Mouse (Mus musculus): ENCODE measurements around the gene Dpep2nb. TPM values are rescaled to one million over a fixed set of nuclear protein-coding genes. Genes with fewer than 3 reads are reported as not detected.
"Not testable (repeated sequence)": the region's sequence is repeated elsewhere in the genome, so short reads cannot be mapped to it uniquely, and the experiment has no call there.

The Dpep2nb gene
- 0.41 TPM in 1 of 2 replicates, not detected in the other for total RNA-seq (2017)

- ATAC-seq (replicated peaks; ENCODE audit: low read depth, poor library complexity, severe bottlenecking): no peak
These were observed at the start of gene Dpep2nb for GRCm38 (mm10) chr8:106005875-106006274. Dpep2nb (minus strand) TSS chr8:106005975.

DNA sequence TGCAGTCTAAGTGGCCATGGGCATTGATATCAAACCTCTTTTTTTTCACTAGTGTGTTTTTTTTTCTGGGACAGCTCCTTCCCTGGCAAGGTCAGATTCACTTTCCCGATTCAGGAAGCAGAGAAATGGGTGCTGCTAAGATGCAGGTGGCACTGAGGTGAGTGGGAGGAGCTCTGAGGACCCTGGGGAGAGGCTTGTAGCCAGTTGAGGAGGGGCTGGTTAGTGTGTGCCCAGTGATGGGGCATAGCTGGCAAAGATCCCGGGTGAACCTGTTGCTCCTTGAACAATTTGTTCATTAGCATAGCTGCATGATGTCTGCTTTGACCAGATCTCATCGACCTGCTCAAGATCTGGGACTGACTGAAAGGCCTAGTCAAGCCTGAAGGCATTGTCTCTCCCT lies 49.3 kb upstream of the Dpep2nb start:
- ATAC-seq (replicated peaks; ENCODE audit: low read depth, poor library complexity, severe bottlenecking): no peak

DNA sequence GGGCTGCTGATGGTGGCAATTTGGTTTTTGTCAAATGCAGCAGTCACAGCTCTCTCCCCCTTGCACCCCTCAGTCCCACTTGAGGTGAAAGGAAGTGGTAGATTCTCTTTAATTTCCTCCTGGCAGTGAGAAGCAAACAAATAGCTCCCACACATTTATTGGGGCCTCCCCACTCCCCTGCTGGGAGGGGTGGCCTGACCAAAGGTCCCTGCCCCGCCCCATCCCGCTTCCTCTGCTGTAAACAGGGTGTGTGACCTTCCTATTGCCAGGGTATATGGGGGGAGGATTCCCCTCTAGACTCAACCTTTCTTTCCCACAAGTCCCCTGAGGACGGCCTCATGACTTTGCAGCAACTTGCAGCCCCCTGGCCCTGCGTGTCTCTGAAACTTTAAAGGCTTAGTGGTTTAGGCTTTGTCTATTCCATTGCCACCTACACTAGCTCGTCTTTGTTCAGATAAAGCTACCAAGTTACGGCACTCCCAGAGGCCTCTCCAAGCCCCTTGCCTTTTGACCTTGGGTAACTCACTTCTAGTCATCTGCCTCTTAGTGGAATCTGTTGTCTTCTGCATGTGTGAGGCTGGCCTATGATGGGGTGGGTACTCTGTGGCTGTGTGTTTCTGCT lies 48.5 kb upstream of the Dpep2nb start:
- peak; percentile 56 for ATAC-seq (replicated peaks; ENCODE audit: low read depth, poor library complexity, severe bottlenecking)

GRCm38 (mm10) chr8:106052510-106053089 lies 46.8 kb upstream of the Dpep2nb start:
- no peak for ATAC-seq (replicated peaks; ENCODE audit: low read depth, poor library complexity, severe bottlenecking)

DNA sequence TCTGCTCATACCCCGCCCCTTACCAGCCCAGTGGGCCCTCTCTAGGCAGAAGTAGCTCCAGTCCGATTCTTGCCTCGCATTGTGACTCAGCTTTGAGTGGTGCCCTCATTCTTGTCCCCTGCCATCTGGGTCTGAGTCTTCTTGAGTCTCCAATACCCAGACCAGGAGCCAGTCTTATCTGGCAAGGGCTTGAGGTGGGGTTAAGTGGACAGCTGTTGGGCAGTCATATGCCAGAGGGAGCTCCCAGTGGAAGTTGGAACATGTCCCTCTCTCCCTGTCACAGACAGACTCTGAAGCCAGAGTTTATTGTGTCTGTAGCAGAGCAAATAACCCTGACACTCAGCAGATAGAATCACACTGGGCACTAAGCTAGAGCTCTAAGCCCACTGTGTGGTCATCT lies 45.3 kb upstream of the Dpep2nb start:
- ATAC-seq (replicated peaks; ENCODE audit: low read depth, poor library complexity, severe bottlenecking): no peak

GRCm38 (mm10) chr8:106049840-106050239 lies 44.1 kb upstream of the Dpep2nb start:
- ATAC-seq (replicated peaks; ENCODE audit: low read depth, poor library complexity, severe bottlenecking): no peak

- no peak for ATAC-seq (replicated peaks; ENCODE audit: low read depth, poor library complexity, severe bottlenecking)
These were observed 42.3 kb upstream of the Dpep2nb start for GRCm38 (mm10) chr8:106047854-106048630.

- no peak for ATAC-seq (replicated peaks; ENCODE audit: low read depth, poor library complexity, severe bottlenecking)
These were observed 41.2 kb upstream of the Dpep2nb start for GRCm38 (mm10) chr8:106046872-106047559.

DNA sequence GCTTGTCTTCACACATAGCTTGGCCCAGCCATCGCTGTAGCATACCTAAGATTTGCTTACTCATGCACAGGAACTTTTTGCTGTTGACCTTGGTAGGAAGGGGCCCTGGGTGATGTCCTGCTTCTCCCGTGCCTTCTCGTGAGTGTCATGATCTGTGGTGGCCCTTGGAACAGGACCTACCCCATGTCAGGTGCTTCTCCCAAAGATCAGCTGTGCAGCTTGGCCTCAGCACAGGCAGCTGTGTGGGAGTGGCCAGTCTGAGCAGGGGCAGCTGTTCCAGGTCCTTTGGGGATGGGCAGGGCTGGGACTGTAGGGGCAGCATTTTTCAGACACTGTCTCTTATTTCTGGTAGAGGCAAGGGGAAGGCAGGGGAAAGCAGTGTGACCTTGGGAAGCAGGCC lies 38.4 kb upstream of the Dpep2nb start:
- peak; percentile 39; the same call in 1 of the 2 replicates for ATAC-seq (replicated peaks; ENCODE audit: low read depth, poor library complexity, severe bottlenecking)

GRCm38 (mm10) chr8:106043055-106043454 lies 37.3 kb upstream of the Dpep2nb start:
- ATAC-seq (replicated peaks; ENCODE audit: low read depth, poor library complexity, severe bottlenecking): no peak

DNA sequence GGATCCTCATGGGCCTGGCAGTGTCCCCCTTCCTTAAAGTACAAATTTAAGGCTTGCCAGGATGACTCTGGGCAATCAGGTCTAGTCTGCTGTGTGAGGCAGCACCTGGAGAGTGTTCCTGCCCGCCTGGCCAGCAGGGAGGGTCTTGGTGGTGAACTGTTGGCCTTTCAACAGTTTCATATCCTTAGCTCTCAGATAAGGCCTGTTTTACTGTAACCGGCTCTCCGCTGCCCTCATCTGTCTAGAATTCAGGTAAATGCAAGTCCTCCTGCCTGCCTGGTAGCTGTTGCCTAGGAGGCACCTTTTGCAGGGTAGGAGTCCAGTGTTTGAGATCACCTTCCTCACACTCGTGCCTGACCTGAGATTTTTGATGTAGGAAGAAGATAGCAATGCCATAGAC lies 34.4 kb upstream of the Dpep2nb start:
- no peak for ATAC-seq (replicated peaks; ENCODE audit: low read depth, poor library complexity, severe bottlenecking)

DNA sequence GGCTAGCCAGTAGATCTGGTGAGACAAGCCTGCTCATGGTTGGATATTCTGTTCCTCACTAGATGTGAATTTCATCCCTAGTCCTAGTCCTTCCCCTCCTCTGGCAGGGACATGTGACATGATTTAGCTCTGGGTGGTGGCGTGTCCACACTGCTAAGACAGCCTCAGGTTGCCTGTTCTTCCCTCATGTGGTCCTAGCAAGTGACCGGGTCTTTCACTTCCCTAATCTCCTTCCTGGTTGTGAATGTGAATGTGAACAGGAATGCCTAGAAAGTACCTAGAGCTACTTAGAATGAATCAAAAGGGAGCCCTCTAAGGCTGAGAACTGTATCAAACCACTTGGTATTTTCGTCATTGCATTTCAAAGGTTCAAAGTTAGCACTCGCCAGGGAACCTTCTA lies 33.8 kb upstream of the Dpep2nb start:
- ATAC-seq (replicated peaks; ENCODE audit: low read depth, poor library complexity, severe bottlenecking): peak; percentile 73

DNA sequence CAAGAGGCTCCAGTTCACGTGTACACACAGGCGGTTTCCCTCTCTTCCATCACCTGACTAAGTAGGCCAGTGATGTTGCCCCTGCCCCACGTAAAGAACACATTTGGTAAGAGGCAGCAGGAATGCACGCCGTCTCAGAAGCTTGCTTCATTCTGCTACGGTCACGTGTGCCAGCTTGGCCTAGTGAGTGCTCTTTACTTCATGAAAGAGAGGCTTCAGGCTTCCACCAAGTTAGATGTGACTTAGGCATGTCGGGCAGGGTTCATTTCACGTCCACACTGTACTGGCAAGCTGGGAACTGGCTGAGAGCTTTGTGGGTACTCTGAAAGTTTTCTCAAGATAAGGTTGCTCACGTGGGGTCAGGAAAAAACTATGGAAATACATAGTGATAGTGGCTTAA lies 32.9 kb upstream of the Dpep2nb start:
- ATAC-seq (replicated peaks; ENCODE audit: low read depth, poor library complexity, severe bottlenecking): no peak

DNA sequence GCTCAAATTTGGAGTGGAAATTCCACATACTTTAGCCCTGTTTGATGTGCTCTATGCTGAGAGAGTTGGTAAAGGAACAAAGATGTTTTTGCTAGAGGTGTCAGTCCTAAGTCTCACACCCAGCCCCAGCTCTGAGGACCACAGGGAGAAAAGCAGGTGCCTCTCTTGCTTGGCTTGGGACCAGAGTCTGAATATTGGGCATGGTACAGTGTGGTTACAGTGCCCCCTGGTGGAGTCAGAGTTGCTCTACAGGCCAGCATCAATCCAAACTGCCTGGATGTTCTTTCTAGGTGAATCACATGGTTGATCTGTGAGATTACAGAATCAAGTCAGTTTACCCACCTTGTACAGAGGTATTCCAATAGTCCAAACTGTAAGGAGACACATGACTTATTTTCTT lies 16.7 kb upstream of the Dpep2nb start:
- peak; percentile 92 for ATAC-seq (replicated peaks; ENCODE audit: low read depth, poor library complexity, severe bottlenecking)

DNA sequence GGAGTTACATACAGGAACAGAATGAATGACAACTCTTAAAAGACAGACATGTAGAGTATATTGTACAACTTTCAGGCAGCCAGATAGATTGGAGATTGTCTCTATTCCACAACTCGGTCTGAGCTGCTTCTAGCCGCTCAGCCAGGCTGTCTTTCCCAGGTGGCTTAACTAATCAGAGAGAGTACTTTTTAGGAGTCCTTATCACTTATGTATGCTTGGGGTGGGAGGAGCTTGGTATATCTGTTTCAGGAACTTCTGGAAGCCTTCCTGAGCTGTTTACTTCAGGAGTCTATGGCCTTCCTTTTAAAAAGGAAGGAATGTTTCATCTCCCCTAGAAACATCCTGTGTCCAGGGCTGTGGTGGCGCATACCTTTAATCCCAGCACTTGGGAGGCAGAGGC lies 12.3 kb upstream of the Dpep2nb start:
- no peak for ATAC-seq (replicated peaks; ENCODE audit: low read depth, poor library complexity, severe bottlenecking)

DNA sequence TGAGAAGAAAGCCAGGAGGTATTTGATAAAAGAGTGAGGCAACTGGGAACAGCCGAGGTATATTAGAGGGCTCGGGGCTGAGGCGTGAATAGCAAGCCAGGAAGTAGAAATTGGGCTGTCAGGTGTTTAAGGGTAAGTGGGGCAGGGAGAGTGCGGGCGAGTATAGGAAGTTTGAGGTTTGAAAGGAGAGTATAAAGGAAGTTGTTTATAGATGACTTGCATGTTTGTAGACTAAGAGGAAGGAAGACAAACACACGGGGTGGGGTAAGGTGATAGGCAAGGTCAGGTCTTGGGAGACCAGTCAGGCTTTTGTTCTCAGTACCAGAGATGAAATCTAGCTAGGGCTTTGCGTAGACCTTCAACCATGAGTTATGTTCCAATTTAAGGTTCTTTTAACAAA lies 11.4 kb upstream of the Dpep2nb start:
- peak; percentile 66 for ATAC-seq (replicated peaks; ENCODE audit: low read depth, poor library complexity, severe bottlenecking)

- ATAC-seq (replicated peaks; ENCODE audit: low read depth, poor library complexity, severe bottlenecking): no peak
These were observed 10.5 kb upstream of the Dpep2nb start for GRCm38 (mm10) chr8:106016284-106016683.

GRCm38 (mm10) chr8:106012203-106012602 lies 6.4 kb upstream of the Dpep2nb start:
- not testable (repeated sequence) for ATAC-seq (replicated peaks; ENCODE audit: low read depth, poor library complexity, severe bottlenecking)

DNA sequence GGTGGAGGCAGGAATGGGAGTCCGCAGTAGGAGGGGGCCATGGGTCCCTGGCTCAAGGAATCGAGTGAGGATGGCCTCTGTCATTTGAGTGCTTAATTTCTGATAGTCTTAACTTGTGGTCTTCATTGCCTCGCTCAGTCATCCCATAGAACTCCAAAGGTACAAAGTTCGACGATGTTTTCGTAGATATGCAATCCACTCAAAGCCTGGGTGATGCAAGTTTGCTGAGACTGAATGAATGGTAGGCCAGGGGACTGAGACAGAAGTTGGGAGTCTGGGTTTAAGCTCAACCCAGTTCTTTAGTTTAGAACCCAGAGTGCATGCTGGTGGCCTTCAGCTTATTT lies 5.8 kb upstream of the Dpep2nb start, which contains the start of gene Ddx28:
TSS of gene Ddx28 (minus strand) at position 240 of the 344 bp plus-strand sequence.
- ATAC-seq (replicated peaks; ENCODE audit: low read depth, poor library complexity, severe bottlenecking): no peak

GRCm38 (mm10) chr8:106010748-106011642 lies 5.2 kb upstream of the Dpep2nb start:
- ATAC-seq (replicated peaks; ENCODE audit: low read depth, poor library complexity, severe bottlenecking): peak; percentile 93

Data from common myeloid progenitor, adult 5-6 weeks (primary cell).